Mouse (Mus musculus) erythroblast, embryonic 14.5 days (primary cell): ENCODE measurements around the gene Sel1l. TPM values are rescaled to one million over a fixed set of nuclear protein-coding genes. Genes with fewer than 3 reads are reported as not detected.

ENCODE experiments used
- H3K27me3 ChIP-seq: 2 replicates; pipeline ENCODE4 v1.6.1; 2012; ENCODE audit warnings: inconsistent platforms; ENCODE audit not compliant: control insufficient read depth
- H3K36me3 ChIP-seq: 2 replicates; pipeline ENCODE4 v1.6.1; 2012; ENCODE audit warnings: mild to moderate bottlenecking, inconsistent platforms; ENCODE audit not compliant: control insufficient read depth
- H3K4me1 ChIP-seq: 2 replicates; pipeline ENCODE4 v1.6.1; 2012; ENCODE audit warnings: inconsistent platforms; ENCODE audit not compliant: control insufficient read depth
- H3K4me3 ChIP-seq: replicated peaks from 2 replicates; pipeline ENCODE3; 2012; ENCODE audit warnings: moderate library complexity, mild to moderate bottlenecking, inconsistent platforms
- H3K9me3 ChIP-seq: 2 replicates; pipeline ENCODE4 v1.6.1; 2012; ENCODE audit warnings: low read length, inconsistent platforms, mixed read lengths; ENCODE audit not compliant: control insufficient read depth
- GATA1 ChIP-seq: IDR thresholded peaks from 2 replicates; pipeline ENCODE4 v1.6.1; 2012; ENCODE audit warnings: low read length, inconsistent platforms, mixed read lengths
- TAL1 ChIP-seq: IDR thresholded peaks from 3 replicates; pipeline ENCODE4 v1.6.1; 2012; ENCODE audit warnings: low read length, inconsistent platforms, mixed read lengths
- polyA plus RNA-seq: library from polyadenylated mRNA; stranded (reverse); fragments of >175 nt; gene quantifications from 2 replicates; pipeline ENCODE4 v1.2.3, GENCODE M21; 2012

The Sel1l gene
- polyA plus RNA-seq, 1 experiment = 0.30 TPM

DNA sequence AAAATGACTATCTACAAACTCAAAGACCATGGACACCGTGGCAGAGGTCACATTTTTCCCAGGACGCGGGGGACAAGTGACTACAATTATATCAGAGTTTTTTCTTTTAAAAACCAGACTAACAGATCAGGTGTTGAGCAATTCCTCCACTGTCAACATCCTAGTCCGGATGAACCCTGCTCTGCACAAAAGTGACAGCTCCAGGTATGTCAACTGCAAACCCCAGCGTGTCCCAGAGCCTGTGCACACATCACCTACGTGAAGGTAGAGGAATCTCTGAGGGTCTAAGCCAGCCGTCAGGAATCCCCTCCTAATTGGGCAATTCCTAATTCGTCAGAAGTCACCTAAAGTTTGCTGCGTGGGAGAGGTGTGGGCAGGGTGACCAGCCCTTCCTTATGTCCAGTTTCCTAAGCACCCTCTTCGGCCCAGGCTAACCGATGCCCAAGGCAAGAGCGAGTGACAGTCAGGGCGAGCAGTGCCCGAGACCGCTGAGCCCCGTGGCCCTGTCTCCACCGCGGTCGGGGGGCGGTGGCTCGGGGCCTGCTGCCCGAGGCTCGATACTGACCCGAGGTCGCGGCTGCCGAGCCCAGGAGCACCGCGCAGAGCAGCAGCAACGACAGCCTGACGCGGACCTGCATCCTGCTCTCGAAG lies 438 bp downstream of the Sel1l start:
- peaks cover 5% of the 10 kb centered on the region for H3K36me3 ChIP-seq
- TF ChIP-seq GATA1 (no peak), TAL1 (no peak)
- no peaks in the 10 kb centered on the region for H3K27me3 ChIP-seq
- H3K4me3 ChIP-seq = peak overlapping the region; percentile 78
- H3K4me1 ChIP-seq = peaks cover 22% of the 10 kb centered on the region
- H3K9me3 ChIP-seq = no peaks in the 10 kb centered on the region

DNA sequence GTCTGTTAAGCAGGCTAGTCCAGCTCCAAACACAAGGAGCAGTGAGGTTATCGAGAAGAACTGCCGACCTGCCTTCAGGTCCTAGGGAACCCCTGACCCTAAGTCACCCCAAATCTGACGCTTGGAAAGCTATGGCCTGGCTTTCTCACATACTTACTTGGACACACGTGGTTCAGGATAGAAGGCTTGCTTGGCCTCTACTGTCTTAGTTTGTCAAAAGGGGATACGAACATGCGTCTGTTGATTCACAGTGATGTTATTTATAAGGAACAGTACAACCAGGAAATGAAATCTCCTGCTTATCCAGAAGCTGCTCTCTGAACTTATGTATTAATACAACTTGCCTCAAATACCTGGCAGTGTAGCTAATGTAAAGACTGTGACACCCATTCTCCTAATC lies 2.9 kb downstream of the Sel1l start:
- H3K36me3 ChIP-seq = peaks cover 21% of the 10 kb centered on the region

DNA sequence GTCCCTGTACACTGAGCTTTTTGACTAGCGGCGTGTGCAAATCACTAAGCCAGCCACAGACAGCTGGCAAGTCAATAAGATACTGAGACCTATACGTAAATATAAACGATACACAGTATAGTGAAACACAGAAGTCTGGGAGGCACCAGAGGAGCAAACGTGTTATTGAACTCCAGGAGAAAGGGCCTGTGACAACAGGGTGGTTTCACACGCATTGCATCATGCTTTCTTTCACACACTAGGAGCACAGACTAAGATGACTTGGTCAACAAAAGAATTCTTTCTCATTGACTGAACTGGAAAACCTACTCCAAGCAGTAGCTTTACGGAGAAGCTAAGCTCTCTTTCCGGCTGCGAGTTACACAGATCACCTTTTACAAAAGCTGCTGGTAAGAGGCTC lies 3.6 kb downstream of the Sel1l start:
- TF ChIP-seq GATA1 (no peak), TAL1 (no peak)
- H3K9me3 ChIP-seq = no peaks in the 10 kb centered on the region
- no peaks in the 10 kb centered on the region for H3K27me3 ChIP-seq
- H3K4me3 ChIP-seq = no peak overlapping the region
- H3K4me1 ChIP-seq = peaks cover 22% of the 10 kb centered on the region
- peaks cover 27% of the 10 kb centered on the region for H3K36me3 ChIP-seq

More for the DNA sequence above, 2.9 kb downstream of the Sel1l start:
- Histone ChIP-seq H3K27me3 (no peaks in the 10 kb centered on the region), H3K4me3 (no peak overlapping the region), H3K9me3 (no peaks in the 10 kb centered on the region), H3K4me1 (peaks cover 22% of the 10 kb centered on the region)
- no peak for TF ChIP-seq GATA1

DNA sequence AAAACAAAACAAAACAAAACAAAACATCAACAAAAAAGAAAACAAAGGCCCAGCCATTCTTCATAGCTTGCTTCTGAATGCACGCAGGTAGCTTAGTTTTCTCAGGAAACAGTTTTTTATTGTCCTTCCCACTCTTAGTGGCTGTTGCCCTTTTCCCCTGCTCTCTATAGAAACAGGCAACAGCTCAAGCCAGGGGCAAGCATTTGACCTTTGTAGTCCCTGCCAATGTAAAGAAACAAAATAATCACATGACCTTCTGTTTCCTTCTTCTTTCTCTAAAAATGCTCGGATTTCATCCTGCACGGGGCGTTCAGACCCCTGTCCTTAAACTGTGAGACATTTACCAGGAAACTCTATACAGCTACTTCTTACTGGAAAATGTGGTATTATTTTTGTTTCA lies 4.4 kb downstream of the Sel1l start:
- H3K4me3 ChIP-seq = no peak overlapping the region
- peaks cover 19% of the 10 kb centered on the region for H3K4me1 ChIP-seq
- H3K27me3 ChIP-seq = no peaks in the 10 kb centered on the region
- H3K9me3 ChIP-seq = no peaks in the 10 kb centered on the region
- no peak for TF ChIP-seq TAL1
- TF ChIP-seq GATA1 = no peak
- peaks cover 34% of the 10 kb centered on the region for H3K36me3 ChIP-seq

DNA sequence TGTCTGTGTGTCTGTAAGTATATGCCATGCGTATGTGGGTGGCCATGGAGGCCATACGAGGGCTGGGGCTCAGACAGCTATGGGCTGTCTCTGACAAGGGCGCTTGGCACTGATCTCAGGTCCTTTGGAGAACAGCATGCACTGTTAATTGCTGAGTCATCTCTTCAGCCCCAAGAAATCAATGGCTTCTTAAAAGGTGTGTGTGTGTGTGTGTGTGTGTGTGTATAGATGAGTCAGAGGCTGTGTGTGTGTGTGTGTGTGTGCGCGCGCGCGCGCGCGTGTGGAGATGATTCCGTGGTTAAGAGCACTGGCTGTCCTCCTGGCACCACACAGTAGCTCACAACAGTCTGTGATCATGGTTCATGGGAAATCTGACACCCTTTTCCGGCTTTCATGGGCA lies 5.1 kb downstream of the Sel1l start:
- TF ChIP-seq TAL1 = no peak
- no peak for TF ChIP-seq GATA1
- H3K9me3 ChIP-seq = no peaks in the 10 kb centered on the region
- peaks cover 40% of the 10 kb centered on the region for H3K36me3 ChIP-seq
- no peak overlapping the region for H3K4me3 ChIP-seq
- peaks cover 17% of the 10 kb centered on the region for H3K4me1 ChIP-seq
- no peaks in the 10 kb centered on the region for H3K27me3 ChIP-seq

DNA sequence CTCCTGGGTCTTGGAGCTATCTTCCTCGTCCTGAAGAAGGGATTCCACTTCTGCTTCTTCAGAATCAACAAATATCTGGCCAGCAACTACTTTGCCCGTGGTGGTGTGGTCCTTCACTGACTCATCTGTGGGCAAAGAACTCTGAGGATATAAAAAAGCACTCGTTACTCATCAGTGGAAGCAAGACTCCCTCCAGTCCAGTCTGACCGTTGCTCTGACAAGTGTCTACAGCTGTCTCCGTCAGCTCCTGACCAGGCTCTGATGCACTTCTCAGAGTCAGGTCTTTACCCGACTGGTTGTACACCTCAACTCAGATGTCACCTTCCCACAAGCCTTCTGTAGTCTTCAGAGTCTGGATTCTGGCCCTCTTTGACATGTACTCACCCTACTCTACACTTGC lies 7.2 kb downstream of the Sel1l start:
- no peaks in the 10 kb centered on the region for H3K9me3 ChIP-seq
- H3K4me3 ChIP-seq = no peak overlapping the region
- peaks cover 61% of the 10 kb centered on the region for H3K36me3 ChIP-seq
- no peaks in the 10 kb centered on the region for H3K4me1 ChIP-seq
- no peak for TF ChIP-seq TAL1
- no peak for TF ChIP-seq GATA1
- H3K27me3 ChIP-seq = no peaks in the 10 kb centered on the region

DNA sequence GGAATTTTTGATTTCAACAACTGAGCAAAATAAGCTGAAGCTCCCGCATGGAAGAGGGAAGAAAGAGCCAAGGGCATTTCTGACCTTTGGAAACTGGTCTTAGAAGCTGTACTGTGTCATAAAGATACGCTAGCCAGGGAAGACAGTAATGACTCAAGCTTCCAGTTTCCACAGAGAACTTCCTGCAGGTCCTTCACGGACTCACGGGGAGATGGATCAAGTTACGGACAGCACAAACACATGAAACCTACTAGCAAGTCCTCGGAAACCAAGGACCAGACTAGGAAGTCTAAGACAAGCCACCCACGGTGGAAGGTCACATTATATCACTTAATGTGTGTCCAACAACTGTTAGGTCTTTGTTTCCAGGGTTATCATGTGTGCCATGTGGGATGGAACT lies 10.7 kb downstream of the Sel1l start:
- Histone ChIP-seq H3K36me3 (peaks cover 80% of the 10 kb centered on the region), H3K9me3 (no peaks in the 10 kb centered on the region), H3K27me3 (no peaks in the 10 kb centered on the region), H3K4me3 (no peak overlapping the region), H3K4me1 (no peaks in the 10 kb centered on the region)
- TF ChIP-seq TAL1 (no peak), GATA1 (no peak)

DNA sequence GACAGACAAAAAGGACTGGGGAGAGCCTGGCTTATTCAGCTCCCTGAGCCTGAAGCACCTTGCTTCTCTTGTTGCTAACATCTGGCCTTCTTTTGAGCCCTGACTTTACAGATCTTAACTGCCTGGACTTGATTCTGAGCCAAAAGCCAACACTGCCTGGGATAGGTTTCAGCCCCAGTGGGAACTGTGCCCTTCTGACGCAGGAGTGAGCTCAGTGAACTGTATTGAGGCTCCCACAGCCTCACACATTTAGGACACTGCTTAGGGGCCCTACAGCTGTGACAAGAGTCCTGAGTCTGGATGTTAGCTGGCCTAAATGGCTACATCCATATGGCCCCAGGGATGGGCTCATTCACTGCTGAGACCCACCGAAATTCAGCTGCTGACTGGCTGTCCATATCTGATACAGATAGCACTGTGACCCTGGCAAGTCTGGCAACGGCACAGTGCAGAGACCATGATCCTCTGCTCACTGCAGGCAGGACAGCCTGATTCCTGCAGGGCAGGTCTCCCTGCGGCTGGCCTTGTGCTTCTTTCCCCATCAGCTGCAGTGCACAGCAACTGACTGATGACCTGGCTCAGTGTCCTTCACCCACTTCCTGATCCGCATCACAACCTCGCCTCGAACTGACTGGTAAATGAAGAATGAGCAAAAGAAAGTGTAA lies 11.4 kb downstream of the Sel1l start:
- no peaks in the 10 kb centered on the region for H3K9me3 ChIP-seq
- no peak for TF ChIP-seq TAL1
- no peak for TF ChIP-seq GATA1
- H3K27me3 ChIP-seq = no peaks in the 10 kb centered on the region
- no peaks in the 10 kb centered on the region for H3K4me1 ChIP-seq
- peaks cover 87% of the 10 kb centered on the region for H3K36me3 ChIP-seq
- H3K4me3 ChIP-seq = no peak overlapping the region

DNA sequence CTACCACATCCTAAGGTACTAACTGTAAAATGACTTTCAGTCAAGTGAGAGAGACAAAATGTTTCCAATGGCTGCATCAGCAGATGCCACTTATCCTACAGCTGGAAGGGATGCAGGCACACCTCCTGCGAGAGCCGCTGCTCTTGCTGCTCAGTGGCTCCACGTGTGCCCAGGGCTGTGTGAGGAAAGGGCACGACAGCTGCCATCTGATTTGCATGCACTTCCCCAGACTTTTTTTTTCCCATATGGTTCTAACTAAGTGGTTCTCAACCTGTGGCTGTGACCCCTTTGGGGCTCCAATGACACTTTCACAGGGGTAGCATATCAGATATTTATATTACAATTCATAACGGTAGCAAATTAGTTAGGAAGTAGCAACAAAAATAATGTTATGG lies 15.0 kb downstream of the Sel1l start:
- no peaks in the 10 kb centered on the region for H3K27me3 ChIP-seq

More for the DNA sequence above, 15.0 kb downstream of the Sel1l start:
- H3K9me3 ChIP-seq = no peaks in the 10 kb centered on the region
- H3K4me1 ChIP-seq = no peaks in the 10 kb centered on the region
- TF ChIP-seq GATA1 (no peak), TAL1 (no peak)
- no peak overlapping the region for H3K4me3 ChIP-seq
- peaks cover 82% of the 10 kb centered on the region for H3K36me3 ChIP-seq
